Mouse (Mus musculus): ENCODE measurements at regions not wholly inside any gene's neighbourhood (a gene's known extent, or its start where the extent isn't known, plus 50 kb on each side); places are given as distances from the start of the nearest gene placed in this dataset.

DNA sequence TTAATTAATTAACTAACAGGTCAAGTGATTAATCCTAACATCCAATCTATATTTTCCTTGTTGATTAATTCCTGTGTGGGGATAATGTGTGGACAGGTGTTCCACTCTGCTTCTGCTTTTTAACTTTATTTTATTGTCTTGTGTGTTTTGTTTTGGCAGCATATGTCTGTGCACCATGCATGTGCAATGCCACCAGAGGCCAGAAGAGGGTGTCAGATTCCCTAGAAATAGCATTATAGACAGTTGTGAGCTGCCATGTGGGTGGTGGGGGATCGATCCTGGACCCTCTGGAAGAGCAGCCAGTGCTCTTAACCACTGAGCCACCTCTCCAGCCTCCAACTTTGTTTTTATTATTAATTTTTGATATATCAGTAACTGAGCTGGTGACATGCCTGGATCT, 65.6 kb downstream of the En1 start:
- DNase-seq (ENCODE audit: extremely low read depth, low read depth) = no peak

DNA sequence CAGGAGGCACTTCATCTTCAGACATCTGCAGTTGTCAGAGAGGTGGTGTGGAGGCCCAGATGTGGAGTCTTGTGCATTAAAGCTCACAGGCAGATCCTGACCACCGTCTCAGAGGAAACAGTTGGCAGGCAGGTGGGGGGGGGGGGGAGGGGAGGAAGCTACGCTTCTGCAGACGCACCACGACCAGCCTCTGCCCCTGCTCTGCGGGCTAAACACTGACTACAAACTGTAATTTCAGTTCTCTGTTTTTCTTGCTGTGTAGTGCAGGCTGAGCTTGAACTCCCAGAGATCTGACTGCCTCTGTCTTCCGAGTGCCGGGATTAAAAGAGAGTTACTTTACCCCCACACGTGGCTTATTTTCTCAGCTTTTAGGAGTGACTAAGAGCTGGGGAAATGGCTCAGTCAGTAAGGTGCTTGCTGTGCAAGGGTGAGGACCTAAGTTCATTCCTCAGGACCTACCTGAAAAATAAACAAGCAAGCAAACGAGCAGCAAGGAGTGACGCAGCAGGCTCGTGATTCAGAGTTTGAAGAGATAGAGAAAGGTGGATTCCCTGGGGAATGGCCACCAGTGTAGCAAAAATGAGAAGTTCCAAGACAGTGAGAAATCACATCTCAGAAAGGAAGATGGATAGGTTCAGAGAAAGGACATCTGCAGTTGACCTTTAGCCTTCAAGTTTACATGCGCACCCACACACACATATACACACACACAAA, 81.5 kb downstream of the En1 start:
- no peak for DNase-seq (ENCODE audit: extremely low read depth, low read depth)

DNA sequence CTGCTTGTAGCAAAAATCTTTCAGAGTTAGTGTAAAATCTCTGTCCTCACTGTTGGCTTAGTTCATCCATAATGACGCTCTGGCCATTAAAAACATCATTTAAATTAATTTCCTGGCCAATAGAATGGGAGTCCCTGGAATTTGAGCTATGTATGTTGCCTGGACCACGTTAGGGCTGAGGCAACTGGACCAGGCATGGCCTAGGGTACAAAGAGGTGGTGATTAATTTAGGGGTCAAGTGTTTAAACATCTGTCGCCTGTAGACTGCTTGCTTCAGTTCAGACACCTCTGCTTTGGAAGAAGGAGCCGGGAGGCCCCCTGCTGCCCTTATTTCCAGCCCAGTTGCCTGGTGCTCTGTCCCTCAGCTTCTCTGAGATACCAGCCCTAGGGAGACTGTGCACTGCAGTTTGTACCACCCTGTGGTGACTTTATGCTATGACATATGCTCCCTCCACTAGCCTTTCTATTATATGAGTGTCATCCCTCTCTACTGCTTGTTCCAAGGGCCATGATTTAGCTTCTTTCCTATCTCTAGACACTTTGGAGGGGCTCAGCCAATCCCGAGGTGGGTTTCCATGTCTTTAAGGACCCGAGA, 83.5 kb downstream of the En1 start:
- no peak for DNase-seq (ENCODE audit: extremely low read depth, low read depth)

DNA sequence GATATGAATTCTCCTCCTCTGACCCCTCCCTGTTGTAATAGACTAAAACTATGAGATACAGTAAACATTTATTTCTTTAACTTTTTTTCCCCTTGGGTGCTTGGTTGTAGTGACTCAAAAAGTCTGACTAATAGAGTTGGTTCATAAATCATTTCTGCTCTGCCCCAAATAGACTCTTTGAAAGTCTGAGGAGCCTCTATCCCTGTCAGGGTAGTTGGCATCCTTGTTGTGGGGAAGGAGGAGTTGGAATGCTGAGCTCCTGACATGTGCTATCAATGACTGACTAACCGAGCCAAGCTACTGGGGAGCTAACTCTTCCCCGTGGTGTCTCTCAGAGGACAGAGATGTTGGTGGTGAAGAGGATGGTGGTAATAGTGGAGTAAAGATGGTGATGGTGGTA, 89.4 kb downstream of the En1 start:
- DNase-seq (ENCODE audit: extremely low read depth, low read depth) = no peak

DNA sequence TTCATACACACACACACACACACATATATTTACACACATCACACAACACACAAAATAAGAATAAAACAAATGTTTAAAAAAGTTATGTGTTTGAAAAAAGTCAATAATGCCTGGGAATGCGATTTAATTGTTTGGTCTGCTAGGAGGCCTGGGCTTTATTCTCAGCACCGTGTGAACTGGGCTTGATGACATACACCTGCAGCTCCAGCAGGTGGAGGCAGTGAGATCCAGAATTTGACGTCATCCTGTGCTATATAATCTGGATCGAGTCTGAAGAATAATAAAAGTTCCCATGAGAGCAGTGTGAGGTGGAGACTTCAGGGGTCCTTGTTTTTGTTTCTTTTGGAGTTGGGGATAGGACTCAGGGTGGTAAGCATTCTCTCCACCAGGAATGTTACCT, 96.0 kb downstream of the En1 start:
- DNase-seq (ENCODE audit: extremely low read depth, low read depth) = no peak

DNA sequence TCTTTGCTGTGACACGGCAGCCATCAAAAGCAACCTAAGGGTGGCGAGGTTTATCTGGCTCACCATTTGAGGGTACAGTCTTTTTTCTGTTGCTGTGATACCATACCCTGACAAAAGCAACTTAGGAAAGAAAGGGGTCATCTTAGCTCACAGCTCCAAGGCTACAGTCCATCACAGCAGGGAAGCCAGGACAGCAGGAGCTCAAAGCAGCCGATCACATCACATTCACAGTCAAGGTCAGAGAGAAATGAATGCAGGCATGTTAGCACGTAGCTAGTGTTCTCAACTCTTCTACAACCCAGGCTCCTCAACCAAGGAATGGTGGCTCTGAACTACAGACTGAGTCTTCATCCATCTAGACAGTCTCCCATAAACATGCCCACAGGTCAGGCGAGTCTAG, 102.0 kb downstream of the En1 start:
- no peak for DNase-seq (ENCODE audit: extremely low read depth, low read depth)

DNA sequence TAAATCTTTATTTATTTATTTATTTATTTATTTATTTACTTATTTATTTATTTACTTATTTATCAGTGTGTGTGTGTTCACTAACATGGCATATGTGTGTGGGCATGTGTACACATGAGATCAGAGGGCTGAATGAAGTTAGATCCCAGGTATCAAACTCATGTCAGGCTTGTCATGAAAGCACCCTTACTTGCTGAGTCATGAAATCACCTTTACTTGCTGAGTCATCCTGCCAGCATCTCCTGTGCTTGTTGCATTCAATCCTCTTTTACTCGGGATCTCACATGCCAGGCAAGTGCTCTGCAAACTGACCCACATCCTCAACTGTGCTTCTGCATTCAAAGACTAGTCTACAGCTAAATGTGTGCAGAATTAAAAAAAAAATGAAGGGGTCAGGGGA, 103.8 kb downstream of the En1 start:
- DNase-seq (ENCODE audit: extremely low read depth, low read depth) = no peak

DNA sequence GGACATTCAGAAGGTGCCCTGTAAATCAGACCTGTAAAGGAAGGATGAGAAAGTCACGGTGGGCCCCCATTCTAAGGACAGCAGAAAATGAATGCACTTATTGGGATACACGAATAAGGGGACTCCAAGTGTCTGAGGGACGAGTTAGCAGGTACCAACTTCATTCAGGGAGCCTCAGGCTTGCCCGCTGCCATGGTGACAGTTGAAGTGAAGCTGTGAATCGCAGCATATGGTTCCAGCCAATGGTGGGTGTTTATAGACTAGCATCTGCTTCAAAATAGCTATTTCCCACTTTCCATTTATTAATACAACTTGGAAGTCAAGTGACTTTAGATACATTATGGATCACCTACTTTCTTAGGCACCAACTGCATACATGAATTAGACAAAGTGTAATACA, 106.3 kb downstream of the En1 start:
- DNase-seq (ENCODE audit: extremely low read depth, low read depth) = no peak

DNA sequence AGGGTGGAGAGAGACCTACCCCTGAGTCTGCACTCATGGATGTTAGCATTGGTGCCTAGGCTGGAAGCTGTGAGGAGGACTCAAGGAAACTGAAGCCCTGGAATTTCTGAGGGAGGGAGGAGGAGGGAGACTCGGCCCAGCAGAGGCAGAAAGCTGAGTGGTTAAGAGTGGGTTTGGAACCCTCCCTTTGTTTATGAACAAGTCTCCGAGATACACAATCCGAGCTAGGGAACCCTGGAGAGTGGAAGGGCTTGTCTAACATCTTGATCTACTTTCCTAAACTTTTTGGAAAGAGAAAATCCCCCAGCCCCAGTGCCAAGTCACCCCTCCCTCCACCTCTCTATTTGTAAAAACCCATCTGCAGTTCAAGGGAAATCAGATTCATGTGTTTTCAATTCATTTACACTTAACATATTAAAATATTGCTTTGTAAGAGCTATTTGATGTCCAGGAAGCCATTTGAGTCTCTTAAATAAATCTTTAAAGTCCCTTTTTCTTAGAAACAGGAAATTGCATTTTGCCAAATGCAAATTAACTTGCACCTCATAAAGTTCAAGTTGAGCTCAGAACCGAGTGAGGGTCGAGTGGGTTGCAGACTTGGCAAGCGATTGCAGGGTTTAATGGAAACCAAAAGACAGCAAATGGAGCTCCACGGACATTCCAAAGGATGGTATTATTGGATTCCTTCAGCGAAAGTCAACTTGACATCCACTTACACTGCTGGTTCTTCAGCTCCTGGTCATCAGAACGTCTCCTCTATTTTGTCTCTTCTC, 113.1 kb downstream of the En1 start:
- no peak for DNase-seq (ENCODE audit: extremely low read depth, low read depth)

DNA sequence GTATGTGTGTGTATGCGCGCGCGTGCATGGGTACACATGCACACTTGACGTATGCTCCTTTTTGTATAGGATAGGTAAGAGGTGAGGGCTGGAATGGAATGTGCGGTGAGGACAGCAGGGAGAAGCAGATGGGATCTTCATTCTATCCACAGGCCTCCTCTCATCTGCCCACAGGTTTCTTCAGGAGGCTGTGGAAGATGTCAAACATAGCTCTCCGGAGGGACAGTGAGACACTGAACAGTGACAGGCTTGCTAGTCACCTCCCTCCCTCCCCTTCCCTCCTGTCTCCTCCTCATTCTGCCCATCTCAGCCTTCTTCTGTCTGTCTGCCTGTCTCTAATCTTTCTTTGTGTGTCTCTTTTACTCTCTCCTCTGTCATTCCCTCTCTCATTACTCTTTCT, 124.6 kb downstream of the En1 start:
- no peak for DNase-seq (ENCODE audit: extremely low read depth, low read depth)

DNA sequence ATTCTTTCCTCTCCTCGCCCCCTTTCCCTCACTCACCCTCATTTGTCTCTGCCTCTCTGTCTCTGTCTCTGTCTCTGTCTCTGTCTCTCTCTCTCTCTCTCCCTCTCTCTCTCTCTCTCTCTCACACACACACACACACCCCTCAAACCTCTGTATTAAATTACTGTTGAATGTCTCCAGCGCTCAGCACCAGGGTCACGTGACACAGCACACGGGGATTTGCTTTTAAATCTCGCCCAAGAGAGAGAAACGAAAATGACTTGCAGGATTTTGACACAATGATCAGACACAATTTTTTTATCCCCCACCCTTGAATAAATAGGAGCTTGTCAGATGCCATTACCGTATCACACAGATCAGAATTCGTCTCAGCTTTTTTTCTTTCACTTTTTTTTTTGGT, 125.2 kb downstream of the En1 start:
- no peak for DNase-seq (ENCODE audit: extremely low read depth, low read depth)

DNA sequence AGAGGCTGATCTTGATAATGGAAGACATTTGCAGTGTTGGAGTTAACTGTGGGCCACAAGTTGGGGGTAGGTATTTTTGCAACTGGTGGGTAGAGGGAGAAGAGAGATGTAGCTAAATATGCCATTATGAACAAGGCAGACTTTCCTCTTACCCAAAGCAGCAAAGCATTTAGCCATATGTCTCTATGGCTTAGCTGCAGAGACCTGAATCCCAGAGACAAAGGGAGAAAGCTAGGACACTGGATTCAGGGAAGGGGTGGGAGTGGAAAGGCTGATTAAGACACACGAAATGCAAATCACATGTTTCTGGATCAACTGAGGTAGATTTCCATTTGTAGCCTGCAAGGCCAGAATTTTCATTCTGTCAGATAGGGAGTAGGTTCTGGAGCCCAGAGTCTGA, 129.8 kb downstream of the En1 start:
- no peak for DNase-seq (ENCODE audit: extremely low read depth, low read depth)

DNA sequence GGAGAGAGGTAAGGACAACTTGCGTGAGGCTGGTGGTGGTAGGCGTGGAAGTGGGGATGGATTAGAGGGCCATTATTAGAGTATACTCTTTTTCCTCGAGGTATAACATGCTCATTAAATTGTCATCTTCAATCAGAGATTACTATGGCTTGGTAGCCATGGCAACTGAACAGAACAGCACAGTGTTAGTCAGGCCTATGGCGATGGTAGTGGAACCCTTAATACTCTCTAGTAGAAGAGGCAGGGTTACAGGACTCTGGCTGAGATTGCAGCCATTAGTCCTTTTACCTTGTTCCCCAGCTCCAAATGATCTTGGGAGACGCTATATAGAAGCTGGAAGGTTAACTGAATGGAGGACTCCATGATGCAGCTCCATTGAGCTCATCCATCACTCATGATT, 131.5 kb downstream of the En1 start:
- DNase-seq (ENCODE audit: extremely low read depth, low read depth) = no peak

DNA sequence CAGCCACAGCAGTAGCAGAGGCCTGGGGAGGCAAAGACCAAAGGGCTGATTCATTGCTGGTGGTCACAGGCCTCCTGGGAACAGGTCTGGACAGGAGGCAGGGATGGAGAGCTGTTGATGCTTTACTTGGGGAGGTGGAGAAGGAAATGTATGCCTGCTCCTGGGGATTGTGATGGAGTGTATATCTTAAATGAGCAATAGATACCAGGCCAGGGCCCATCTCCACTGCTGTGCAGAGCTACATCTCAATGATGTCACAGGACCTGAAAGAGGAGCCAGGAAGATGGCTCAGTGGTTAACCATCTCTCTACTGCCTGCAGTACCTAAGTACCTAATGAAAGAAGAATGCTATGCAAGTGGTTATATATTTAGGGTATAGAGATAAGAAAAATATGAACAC, 132.6 kb downstream of the En1 start:
- no peak for DNase-seq (ENCODE audit: extremely low read depth, low read depth)

DNA sequence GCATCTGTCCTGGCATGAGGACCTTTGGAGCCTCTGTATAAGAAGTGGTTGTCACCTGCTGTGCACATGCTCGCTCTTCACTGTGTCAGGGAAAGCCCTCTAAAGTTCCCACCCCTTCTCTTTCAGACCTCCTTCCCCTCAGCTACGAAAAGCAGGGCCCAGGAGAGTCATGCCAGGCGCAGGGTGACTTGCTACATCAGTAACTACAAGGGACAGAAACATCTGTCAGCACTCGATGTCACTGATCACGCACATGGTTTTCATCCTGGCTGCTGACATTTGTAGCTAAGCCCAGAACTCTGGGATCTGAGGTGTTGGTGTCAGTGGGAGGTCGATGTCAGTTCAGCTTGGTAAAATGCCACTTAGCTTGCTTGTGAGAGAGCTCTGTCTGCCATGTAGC, 137.3 kb downstream of the En1 start:
- DNase-seq (ENCODE audit: extremely low read depth, low read depth) = no peak

DNA sequence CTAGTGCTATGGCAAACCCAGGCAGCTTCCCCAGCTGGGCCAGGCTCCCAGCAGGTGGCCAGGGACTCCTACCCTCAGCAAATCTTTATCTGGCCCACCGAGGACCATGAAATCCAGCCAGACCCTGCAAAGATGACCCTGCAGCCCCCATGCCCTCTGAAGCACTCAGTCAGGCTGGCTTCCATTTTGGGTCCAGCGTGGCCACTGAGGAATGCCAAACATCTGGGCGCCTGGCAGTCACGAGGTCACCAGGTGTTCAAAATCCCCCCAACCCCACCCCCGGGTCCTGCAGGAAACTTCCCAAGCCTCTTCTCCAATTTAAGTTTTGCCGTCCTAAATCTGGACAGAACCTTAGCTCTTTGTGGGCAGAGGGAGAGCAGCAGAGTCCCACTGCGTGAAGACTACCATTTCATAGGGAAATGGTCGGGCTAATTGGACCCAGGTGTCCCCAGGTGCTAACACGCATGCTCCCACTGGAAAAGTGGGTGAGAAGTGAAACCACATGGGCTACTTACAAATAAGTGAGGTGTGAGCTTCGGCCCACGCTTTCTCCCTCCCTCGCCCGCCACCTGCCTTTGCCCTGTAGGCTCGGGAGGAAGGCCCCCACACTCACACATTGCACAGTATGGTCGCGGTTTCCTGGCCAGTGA, 139.0 kb downstream of the En1 start:
- DNase-seq (ENCODE audit: extremely low read depth, low read depth) = no peak

DNA sequence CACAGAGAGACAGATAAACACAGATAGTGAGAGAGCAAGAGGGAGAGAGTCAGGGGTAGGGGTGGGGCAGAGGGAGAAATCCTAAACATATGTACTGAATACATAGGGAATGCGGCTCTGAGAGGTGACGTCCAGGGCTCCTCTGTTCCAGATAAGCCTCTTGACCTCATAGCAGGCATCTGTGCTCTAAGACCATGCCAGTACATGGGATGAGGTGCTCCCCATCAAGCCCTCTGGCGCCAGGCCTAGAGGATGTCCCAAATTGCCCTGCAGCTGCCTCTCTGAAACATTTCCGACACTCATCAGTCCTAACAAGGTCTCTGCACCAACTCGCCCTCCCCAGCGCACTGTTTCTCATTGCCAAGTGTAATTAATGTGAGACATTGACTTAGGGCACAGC, 146.7 kb downstream of the En1 start:
- no peak for DNase-seq (ENCODE audit: extremely low read depth, low read depth)

DNA sequence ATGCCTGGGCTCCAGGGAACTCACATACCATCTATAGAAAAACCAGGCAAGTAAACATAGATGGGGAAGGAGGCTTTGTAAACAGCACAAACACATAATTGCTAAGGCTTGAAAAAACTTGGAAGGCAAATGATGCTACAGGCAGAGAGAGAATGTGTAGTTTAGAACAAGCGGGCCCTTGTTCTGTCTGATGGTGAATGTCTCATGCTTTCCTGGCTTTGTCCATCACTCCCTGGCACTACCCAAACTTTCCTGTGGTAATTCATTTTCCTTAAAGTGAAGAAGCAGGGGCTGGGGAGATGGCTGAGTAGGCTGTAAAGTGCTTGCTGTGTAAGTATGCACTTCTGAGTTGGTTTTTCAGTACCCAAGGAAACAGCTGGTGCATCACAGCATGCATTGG, 151.2 kb downstream of the En1 start:
- no peak for DNase-seq (ENCODE audit: extremely low read depth, low read depth)

DNA sequence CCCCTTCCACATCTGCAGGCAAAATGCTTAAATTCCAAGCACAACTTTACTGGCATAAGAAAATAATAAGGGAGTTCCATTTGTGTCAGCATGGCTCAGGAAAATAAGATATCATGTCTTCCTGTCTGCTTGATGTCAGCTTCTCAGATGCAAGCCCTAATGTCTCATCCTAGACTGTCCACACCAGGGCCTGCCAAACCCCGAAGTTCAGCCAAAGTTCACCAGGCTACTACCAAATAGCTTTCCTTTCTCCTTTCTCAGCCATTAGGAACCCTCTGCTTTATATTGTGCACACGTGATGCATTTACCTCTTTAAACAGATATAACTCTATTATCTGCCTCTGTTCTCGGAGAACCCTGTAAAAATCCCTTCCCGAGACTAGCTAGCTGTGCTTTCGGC, 152.1 kb downstream of the En1 start:
- DNase-seq (ENCODE audit: extremely low read depth, low read depth) = no peak

DNA sequence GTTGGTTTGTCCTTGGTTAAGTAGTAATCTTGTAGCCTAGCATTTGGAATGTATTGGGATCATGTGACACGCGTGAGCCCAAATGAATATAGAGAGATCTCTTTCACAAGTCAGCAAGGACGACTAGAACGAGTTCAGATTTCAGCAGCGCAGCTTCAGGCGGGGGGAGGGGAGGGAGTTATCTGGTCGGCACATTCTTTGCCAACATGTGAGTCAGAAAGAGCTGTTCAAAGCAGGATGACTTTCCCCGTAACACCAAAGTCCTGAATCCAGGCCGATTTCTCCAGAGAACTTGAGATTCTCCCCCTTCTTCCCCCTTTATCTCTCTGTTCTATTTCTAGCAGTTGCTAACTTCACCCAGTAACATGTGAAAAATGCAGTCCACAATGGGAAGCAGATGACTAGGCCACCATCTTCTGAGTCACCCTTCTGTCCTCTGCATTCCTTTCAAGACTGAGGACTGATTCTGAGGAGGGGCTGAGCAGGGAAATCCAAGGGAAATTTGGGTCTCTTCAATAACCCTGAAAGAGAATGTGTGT, 155.1 kb downstream of the En1 start:
- no peak for DNase-seq (ENCODE audit: extremely low read depth, low read depth)

DNA sequence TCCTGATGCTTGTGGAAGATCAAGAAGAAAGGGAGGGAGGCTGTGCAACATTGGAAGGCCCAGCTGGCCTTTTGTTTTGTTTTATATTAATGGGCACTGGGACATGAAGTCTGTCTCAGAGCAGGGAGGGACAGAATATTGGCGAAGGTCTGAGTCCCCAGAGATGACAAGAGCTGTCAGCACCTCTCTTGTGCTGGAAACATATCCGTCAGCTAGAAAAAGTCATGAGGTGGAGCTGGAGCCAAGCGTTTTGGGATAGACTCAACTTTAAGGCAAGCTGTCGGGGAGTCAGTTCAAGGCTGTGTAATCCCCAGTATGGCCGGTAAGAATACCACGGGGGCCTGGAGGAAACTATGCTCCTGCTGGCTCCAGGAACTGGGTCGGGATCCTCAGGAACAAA, 156.0 kb downstream of the En1 start:
- no peak for DNase-seq (ENCODE audit: extremely low read depth, low read depth)

DNA sequence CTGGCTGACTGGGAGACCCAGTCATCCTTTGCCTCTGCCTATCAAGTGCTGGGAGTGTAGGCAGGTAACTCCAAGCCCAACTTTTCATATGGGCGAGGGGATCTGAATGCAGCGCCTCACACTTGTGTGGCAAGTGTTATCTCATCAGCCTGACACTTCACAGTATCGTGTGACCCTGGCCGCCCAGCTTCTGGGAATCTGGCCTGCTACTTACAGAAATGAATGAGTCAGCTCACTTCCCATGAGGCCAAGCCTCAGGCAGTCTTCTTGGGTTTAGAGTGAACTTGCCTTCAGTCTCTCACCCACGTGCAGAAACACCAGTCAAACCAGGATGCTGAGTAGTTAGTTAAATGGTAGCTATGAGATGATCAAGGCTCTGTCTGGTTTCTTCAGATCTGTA, 156.5 kb downstream of the En1 start:
- DNase-seq (ENCODE audit: extremely low read depth, low read depth) = no peak

All from MEL-GATA-1-ER (cell line).